Mouse (Mus musculus) CH12.LX (cell line): ENCODE data around the gene Tmem106c. TPM values are rescaled to one million over a fixed set of nuclear protein-coding genes. Genes with fewer than 3 reads are reported as not detected.

Source experiments
- DNase-seq: peaks from one replicate; pipeline ENCODE4 v3.0.0-alpha.2; 2013; ENCODE audit errors: extremely low read depth
- H3K27ac ChIP-seq: 2 replicates; pipeline ENCODE4 v1.5.1; 2012; ENCODE audit warnings: low read depth, mild to moderate bottlenecking, control low read depth, moderate library complexity; ENCODE audit not compliant: insufficient read depth
- H3K27me3 ChIP-seq: replicated peaks from 2 replicates; pipeline ENCODE3; 2012; ENCODE audit warnings: inconsistent platforms
- H3K36me3 ChIP-seq, 2 experiments: replicated peaks in 1 of 2; 2 replicates each; pipeline versions ENCODE3 to v1.6.1; 2012; ENCODE audit warnings: inconsistent platforms in 1 of 2, low read length in 1 of 2, mild to moderate bottlenecking in 1 of 2, mixed read lengths in 1 of 2, moderate library complexity in 1 of 2; ENCODE audit not compliant: control insufficient read depth in 1 of 2, insufficient read depth in 1 of 2
- H3K4me1 ChIP-seq, 2 experiments: 2 replicates each; pipeline ENCODE4 v1.6.1; 2012; ENCODE audit warnings: inconsistent platforms in 1 of 2, moderate library complexity in 1 of 2; ENCODE audit not compliant: insufficient read depth in 2 of 2, control insufficient read depth in 1 of 2
- H3K4me2 ChIP-seq: 2 replicates; pipeline ENCODE4 v1.6.1; 2012; ENCODE audit warnings: low read depth, mild to moderate bottlenecking, control low read depth; ENCODE audit not compliant: poor library complexity, insufficient read depth, severe bottlenecking
- H3K4me3 ChIP-seq, 3 experiments: fragments of 150-350 bp in 1 of 3; sonication (generic) in 1 of 3; replicated peaks in 1 of 3; 2 replicates each; pipeline versions ENCODE3 to v1.5.1; 2011 to 2012; ENCODE audit warnings: low read depth in 2 of 3, low read length in 2 of 3, mild to moderate bottlenecking in 2 of 3, moderate library complexity in 2 of 3, control low read depth in 1 of 3, improper control_type of control experiment in 1 of 3, inconsistent platforms in 1 of 3, mixed read lengths in 1 of 3; ENCODE audit not compliant: poor library complexity in 1 of 3
- H3K79me2 ChIP-seq: replicated peaks from 2 replicates; pipeline ENCODE4 v1.6.1; 2012; ENCODE audit warnings: mild to moderate bottlenecking, moderate library complexity; ENCODE audit not compliant: control insufficient read depth, poor library complexity, insufficient read depth, severe bottlenecking; ENCODE audit errors: extremely low read depth
- H3K9ac ChIP-seq: 2 replicates; pipeline ENCODE4 v1.6.1; 2012; ENCODE audit warnings: low read depth, mild to moderate bottlenecking, control low read depth, moderate library complexity; ENCODE audit not compliant: insufficient read depth
- H3K9me3 ChIP-seq: replicated peaks from 2 replicates; pipeline ENCODE3; 2012; ENCODE audit warnings: low read length, inconsistent platforms, mixed read lengths
- BHLHE40 ChIP-seq: IDR thresholded peaks from 2 replicates; pipeline ENCODE4 v1.6.1; 2011; ENCODE audit warnings: mild to moderate bottlenecking, low read depth, low read length, improper control_type of control experiment
- CTCF ChIP-seq, 2 experiments: IDR thresholded peaks in 1 of 2; conservative IDR thresholded peaks in 1 of 2; 2 replicates each; pipeline ENCODE4 v1.5.1; 2011 to 2012; ENCODE audit warnings: low read depth in 2 of 2, low read length in 2 of 2, improper control_type of control experiment in 1 of 2, inconsistent platforms in 1 of 2, mild to moderate bottlenecking in 1 of 2, moderate library complexity in 1 of 2
- EP300 ChIP-seq: IDR thresholded peaks from 2 replicates; pipeline ENCODE4 v1.6.1; 2011; ENCODE audit warnings: low read length, improper control_type of control experiment
- GABPA ChIP-seq: IDR thresholded peaks from 2 replicates; pipeline ENCODE4 v1.6.1; 2012; ENCODE audit warnings: low read depth, low read length, improper control_type of control experiment, inconsistent platforms; ENCODE audit not compliant: insufficient replicate concordance
- HCFC1 ChIP-seq: IDR thresholded peaks from 2 replicates; pipeline ENCODE4 v1.6.1; 2012; ENCODE audit warnings: low read depth, mild to moderate bottlenecking, inconsistent platforms, low read length, improper control_type of control experiment
- JUND ChIP-seq: conservative IDR thresholded peaks from 2 replicates; pipeline ENCODE4 v1.6.1; 2011; ENCODE audit warnings: low read depth, low read length, improper control_type of control experiment
- KAT2A ChIP-seq: IDR thresholded peaks from 2 replicates; pipeline ENCODE4 v1.6.1; 2012; ENCODE audit warnings: low read length, improper control_type of control experiment, inconsistent platforms; ENCODE audit not compliant: insufficient replicate concordance
- MEF2A ChIP-seq: IDR thresholded peaks from 2 replicates; pipeline ENCODE4 v1.6.1; 2014; ENCODE audit warnings: low read depth, mild to moderate bottlenecking, inconsistent platforms, low read length, improper control_type of control experiment, borderline replicate concordance
- MYC ChIP-seq: IDR thresholded peaks from 2 replicates; pipeline ENCODE4 v1.6.1; 2011; ENCODE audit warnings: low read depth, mild to moderate bottlenecking, improper control_type of control experiment, low read length
- NELFE ChIP-seq: IDR thresholded peaks from 2 replicates; pipeline ENCODE4 v1.6.1; 2011; ENCODE audit warnings: low read depth, low read length, improper control_type of control experiment
- POLR2A ChIP-seq: IDR thresholded peaks from 2 replicates; pipeline ENCODE4 v1.6.1; 2011; ENCODE audit warnings: low read depth, mild to moderate bottlenecking, improper control_type of control experiment, low read length
- SIN3A ChIP-seq: IDR thresholded peaks from 2 replicates; pipeline ENCODE4 v1.6.1; 2012; ENCODE audit warnings: low read length, improper control_type of control experiment, inconsistent platforms
- TCF12 ChIP-seq: IDR thresholded peaks from 2 replicates; pipeline ENCODE4 v1.6.1; 2014; ENCODE audit warnings: low read depth, mild to moderate bottlenecking, inconsistent platforms, low read length, improper control_type of control experiment
- ZC3H11A ChIP-seq: IDR thresholded peaks from 2 replicates; pipeline ENCODE4 v1.6.1; 2012; ENCODE audit warnings: low read depth, mild to moderate bottlenecking, inconsistent platforms, low read length, improper control_type of control experiment
- ZKSCAN1 ChIP-seq: IDR thresholded peaks from 2 replicates; pipeline ENCODE4 v1.6.1; 2012; ENCODE audit warnings: low read depth, inconsistent platforms, low read length, improper control_type of control experiment, borderline replicate concordance
- ZMIZ1 ChIP-seq: IDR thresholded peaks from 2 replicates; pipeline ENCODE4 v1.6.1; 2012; ENCODE audit warnings: low read depth, mild to moderate bottlenecking, inconsistent platforms, low read length, improper control_type of control experiment
- ZNF384 ChIP-seq: IDR thresholded peaks from 2 replicates; pipeline ENCODE4 v1.6.1; 2012; ENCODE audit warnings: low read depth, low read length, improper control_type of control experiment, inconsistent platforms
- dilution Hi-C: fragments of 300-500 bp; cut with MboI; formaldehyde crosslinking; loops from 2 replicates; pipeline ENCODE4 v1.14.3; 2020; ENCODE audit warnings: low sequenced_read_pairs; ENCODE audit not compliant: extremely low pct_unique_long_range_greater_than_20kb, extremely low pct_ligation_motif_present
- in situ Hi-C: fragments of 300-500 bp; cut with MboI; formaldehyde crosslinking; loops from 3 replicates; pipeline ENCODE4 v1.14.3; 2019; ENCODE audit warnings: low sequenced_read_pairs, low pct_ligation_motif_present, low pct_unique_long_range_greater_than_20kb, mixed read lengths
- polyA plus RNA-seq: library from polyadenylated mRNA; unstranded; fragments of >175 nt; gene quantifications from 2 replicates; pipeline ENCODE4 v1.2.1, GENCODE M21; 2012; ENCODE audit warnings: low read depth; ENCODE audit not compliant: insufficient read length
- total RNA-seq, 2 experiments: library from RNA; depleted of rRNA; stranded (reverse); fragments of 300-350 nt in 1 of 2; fragments of >200 nt in 1 of 2; gene quantifications; 2 replicates each; pipeline ENCODE4 v1.2.3; 2012 to 2014

Tmem106c gene
- total and polyA plus RNA-seq, 3 experiments: 18.5 to 25.7 (median 25.5) TPM

GRCm38 (mm10) chr15:97999546-97999945 is 35.5 kb downstream of the Tmem106c start:
- in situ Hi-C loops: no loop called here
- H3K27me3 ChIP-seq: peaks cover 90% of the 10 kb centered on the region

GRCm38 (mm10) chr15:97999991-98000390 is 36.0 kb downstream of the Tmem106c start:
- Histone ChIP-seq H3K36me3 (no peaks in the 10 kb centered on the region), H3K9me3 (peaks cover 13% of the 10 kb centered on the region)
- DNase-seq: no peak
- TF ChIP-seq ZC3H11A (no peak), ZMIZ1 (no peak), ZNF384 (no peak), ZKSCAN1 (no peak), EP300 (no peak), GABPA (no peak)
- TF ChIP-seq, all 38 proteins: peak for 0
- Histone ChIP-seq H3K27ac (no peak overlapping the region), H3K4me1 (no peaks in the 10 kb centered on the region), H3K27me3 (peaks cover 90% of the 10 kb centered on the region), H3K9ac (no peak overlapping the region), H3K4me2 (no peak overlapping the region), H3K4me3 (no peak overlapping the region), H3K79me2 (no peaks in the 10 kb centered on the region)
- in situ Hi-C loops (no loop called here), dilution Hi-C loops (no loop called here)

More at GRCm38 (mm10) chr15:97999546-97999945, 35.5 kb downstream of the Tmem106c start:
- dilution Hi-C loops: no loop called here
- no peaks in the 10 kb centered on the region for H3K79me2 ChIP-seq
- TF ChIP-seq NELFE (no peak), SIN3A (no peak), TCF12 (no peak), ZKSCAN1 (no peak), MYC (no peak), JUND (no peak), MEF2A (no peak), ZNF384 (no peak), BHLHE40 (no peak), ZC3H11A (no peak), KAT2A (no peak), HCFC1 (no peak), POLR2A (no peak), CTCF (conservative IDR thresholded peaks at IDR 0.05 in 1 of 2, IDR thresholded peaks at IDR 0.05 in 1 of 2; ENCODE audit: low read depth in 2 of 2, low read length in 2 of 2) (no peak)
- H3K4me2 ChIP-seq: no peak overlapping the region
- H3K9me3 ChIP-seq: peaks cover 13% of the 10 kb centered on the region
- no peaks in the 10 kb centered on the region for H3K36me3 ChIP-seq
- no peak overlapping the region for H3K9ac ChIP-seq
- H3K27ac ChIP-seq: no peak overlapping the region
- DNase-seq: no peak
- no peaks in the 10 kb centered on the region for H3K4me1 ChIP-seq
- no peak overlapping the region for H3K4me3 ChIP-seq
